Mouse (Mus musculus) spleen, postnatal 36 days (tissue): ENCODE data around the gene Kansl2.

Experiments used
- DNase-seq, 2 experiments: peaks; one replicate each; pipeline ENCODE4 v3.0.0; 2022; ENCODE audit warnings: low spot score in 2 of 2, mixed read lengths in 1 of 2

Gene Kansl2

GRCm38 (mm10) chr15:98504514-98504913 is 29.6 kb downstream of the Kansl2 start:
- DNase-seq = peak; percentile 59 to 75

DNA sequence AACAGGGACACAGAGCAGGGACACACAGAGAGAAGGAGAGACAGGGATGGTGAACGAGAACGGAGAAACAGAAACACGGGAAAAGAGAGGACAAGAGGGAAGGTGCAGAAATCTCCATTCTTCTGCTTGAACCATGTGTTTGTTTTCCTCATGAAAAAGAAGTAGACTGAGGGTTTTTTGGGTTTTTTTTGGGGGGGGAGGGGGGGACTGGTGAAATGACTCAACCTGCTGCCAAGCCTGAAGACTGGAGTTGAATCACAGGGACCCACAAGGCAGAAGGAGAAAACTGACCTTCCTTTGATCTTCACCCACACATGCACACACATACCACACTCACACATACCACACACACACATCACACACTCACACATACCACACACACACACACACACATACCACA is 30.7 kb downstream of the Kansl2 start:
- DNase-seq = no peak

DNA sequence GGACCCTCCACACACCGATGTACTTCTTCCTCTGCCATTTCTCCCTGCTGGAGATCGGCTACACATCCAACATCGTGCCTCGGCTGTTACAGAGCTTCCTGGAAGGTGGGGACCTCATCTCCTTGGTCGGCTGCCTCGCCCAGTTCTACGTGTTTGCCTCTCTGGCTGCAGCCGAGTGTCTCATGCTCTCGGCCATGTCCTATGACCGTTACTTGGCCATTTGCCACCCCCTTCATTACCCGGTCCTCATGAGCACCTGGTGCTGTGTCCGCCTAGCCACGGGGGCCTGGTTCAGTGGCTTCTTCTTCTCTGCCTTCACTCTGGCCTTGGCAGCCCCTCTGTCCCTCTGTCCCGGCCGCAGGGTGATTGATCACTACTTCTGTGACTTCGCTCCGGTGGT is 36.4 kb downstream of the Kansl2 start:
- DNase-seq = no peak

GRCm38 (mm10) chr15:98492102-98492501 is 42.0 kb downstream of the Kansl2 start, which contains the start of gene Olfr279:
Gene Olfr279, plus strand, starts transcription at chr15:98492402.
- no peak for DNase-seq

DNA sequence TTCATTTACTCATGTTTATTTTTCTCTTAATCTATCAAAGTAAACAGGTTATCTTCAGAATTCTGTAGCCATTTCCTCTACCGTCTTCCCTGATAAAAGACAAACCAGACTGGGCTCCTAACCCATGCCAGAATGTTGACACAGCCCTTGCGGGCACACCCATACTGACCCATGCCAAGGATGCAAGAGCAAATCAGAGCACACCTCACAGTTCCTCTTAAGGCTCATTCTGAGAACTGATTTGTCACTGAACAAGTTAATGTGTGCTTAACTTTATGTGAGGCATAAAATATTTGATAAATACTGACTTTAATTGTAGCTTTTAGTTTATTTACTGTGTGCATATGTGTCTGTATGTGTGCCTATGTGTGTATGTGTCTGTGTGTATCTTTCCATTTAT is 42.7 kb downstream of the Kansl2 start:
- DNase-seq = no peak

- peak in 1 of 2 experiments; percentile 33 for DNase-seq
These were observed 47.5 kb downstream of the Kansl2 start for GRCm38 (mm10) chr15:98486433-98487021.

DNA sequence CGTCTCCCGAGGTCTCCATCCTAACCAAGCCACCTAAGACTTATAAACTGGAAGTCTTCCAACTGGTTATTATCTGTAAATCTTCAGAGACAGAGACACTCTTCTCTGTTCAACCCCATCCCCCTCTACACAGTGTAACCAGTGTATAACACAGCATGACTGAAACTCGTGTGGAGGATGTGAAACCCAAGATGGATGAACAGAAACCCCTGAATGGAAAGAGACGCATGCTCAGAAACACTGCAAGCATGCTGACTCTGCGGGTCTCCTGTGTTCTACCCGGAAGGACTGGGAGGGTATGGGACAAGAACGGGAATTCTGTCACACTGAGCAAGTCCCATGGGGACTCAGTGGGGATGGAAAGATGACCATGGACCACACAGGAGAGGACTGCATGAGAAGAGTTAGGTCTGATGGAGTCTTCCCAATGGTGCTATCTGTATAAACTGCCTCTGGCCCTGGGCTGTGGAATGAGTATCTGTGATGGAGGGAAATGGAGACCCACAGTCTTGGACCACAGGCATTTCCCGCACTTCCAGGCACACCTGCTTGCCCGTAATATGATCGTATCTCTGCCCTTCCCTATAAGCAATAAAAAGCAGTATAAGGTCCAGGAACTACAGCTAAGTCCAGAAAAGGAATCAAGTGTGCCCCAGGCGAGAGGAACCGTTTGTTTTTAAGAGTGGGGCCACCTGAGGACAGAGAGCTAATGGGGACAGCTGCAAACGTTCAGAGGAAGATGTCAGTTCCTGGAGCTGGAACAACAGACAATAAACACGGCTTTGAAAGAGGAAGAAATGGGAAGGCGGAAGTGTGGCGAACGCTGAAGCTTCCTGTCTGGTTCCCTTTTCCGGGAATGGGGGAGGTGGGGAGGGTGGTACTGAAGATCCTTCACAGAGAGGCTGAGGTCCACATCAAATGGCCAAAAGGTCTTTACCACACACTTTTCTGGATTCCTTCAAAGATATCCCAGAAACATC is 49.9 kb downstream of the Kansl2 start:
- peak; percentile 77 to 84 for DNase-seq

DNA sequence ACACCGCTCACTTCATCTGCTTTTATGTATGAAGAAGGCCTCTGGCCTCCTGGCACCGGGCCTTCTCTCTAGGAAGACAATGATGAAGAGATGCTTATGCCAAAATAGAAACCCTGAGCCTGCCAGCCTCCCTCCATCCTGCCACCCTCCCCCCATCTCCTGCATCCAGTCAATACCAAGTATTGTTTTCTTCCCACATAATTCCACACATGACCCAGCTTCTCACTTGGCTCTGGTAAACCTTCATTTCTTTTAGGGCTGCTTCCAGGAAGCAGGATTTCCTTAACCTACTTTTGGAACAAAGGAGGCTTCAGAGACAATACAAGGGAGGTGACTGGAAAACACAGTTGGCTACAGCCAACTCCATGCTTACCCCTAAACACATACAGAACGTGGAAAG is 51.4 kb downstream of the Kansl2 start, which contains the start of gene Lalba:
Gene Lalba (minus strand): TSS at position 21 of the 400 bp plus-strand sequence.
- DNase-seq = no peak

DNA sequence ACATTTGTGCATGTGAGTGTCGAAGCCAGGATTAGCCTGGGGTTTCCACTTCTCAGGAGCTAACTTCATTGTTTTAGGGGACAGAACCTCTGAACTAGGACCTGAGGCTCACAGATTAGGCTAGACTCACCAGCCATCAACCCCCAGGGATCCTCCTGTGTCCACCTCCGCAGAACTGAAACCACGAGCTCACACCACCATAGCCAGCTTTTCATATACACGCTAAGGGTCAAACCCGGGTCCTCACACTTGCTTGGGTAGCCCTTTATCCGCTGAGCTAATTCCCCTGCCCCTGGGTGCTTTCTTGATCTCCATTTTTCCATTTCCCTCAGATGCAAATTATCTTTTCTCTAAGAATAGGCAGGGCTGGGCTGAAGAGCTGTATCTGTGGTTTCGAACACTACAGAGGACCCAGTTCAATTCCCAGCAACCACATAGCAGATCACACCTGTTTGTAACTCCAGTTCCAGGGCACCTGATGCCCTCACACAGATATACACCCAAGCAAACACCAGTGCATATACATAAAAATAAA is 54.4 kb downstream of the Kansl2 start:
- DNase-seq = no peak

DNA sequence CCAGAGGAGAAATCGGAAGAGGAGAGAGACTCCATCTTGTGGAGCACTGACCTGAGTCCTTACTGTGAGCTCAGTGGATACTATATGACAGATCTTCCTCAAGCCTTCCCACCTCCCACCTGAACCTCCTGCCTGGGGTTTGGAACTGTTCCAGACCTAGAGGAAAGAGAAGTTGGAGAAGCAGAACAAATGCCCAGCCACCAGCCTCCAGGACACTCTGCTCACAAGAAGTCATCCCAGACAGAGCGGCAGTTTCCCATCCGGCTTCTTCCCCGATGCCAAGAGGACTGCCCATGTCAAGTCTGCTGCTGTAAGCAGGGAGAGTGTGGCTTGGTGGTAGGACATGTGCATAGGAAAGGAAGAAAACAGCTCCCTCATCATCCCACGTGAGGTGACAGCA is 57.8 kb downstream of the Kansl2 start:
- no peak for DNase-seq

DNA sequence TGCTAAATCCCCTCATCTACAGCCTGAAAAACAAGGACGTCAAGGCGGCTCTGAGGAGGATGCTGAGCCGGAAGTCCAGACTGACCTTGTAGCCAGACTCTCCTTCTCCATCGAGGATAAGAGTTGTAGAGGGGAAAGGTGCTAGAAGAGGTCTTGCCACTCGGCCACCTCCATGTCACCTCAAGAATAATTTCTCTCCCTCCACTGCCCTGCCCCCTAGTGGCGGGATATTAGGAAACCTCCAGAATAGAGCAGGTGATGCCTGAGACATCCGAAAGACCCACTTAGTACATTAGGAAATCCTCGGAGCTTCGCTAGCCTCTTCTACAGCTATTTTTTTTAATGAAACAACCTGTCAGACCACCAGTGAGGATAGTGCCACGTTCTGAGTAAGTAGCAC is 58.7 kb downstream of the Kansl2 start:
- peak; percentile 24 to 57 for DNase-seq

- no peak for DNase-seq
These were observed 59.1 kb downstream of the Kansl2 start for GRCm38 (mm10) chr15:98474958-98475357.

DNA sequence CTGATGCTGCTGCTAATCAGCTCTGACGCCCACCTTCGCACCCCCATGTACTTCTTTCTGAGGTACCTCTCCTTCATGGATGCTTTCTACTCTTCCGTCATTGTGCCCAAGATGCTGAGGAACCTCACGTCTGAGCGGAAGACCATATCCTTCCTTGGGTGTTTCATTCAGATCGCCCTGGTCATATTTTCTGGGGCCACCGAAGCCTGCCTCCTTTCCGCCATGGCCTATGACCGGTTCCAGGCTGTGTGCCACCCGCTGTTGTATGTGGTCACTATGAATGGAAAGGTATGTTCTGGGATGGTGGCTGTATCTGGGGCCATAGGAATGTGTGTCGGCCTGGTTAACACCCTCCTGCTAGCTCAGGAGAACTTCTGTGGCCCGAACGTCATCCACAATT is 62.5 kb downstream of the Kansl2 start:
- DNase-seq = no peak

DNA sequence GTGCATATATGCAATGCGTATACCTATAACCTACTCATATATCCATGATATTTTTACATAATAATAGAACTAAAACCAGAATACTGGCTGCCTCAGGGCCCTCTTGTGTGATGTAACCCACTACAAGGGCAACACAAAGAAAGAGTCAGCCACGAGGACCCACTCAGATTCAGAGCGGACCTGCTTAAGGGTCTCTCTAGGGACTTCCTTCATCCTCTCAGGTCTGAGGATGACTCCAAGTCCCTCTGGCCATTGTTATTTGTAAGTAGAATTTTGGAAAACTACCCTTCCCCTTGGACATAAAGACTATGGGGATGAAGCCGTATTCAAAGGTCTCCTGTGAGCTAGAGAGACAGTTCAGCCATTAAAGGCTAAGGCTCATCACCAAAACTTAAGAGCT is 64.5 kb downstream of the Kansl2 start, which contains the start of gene OR5BS1P:
Gene OR5BS1P (plus strand): TSS at position 301 of the 400 bp plus-strand sequence.
- no peak for DNase-seq
